Mouse (Mus musculus): ENCODE data around the gene Ppp2r5b.

Gene Ppp2r5b

DNA sequence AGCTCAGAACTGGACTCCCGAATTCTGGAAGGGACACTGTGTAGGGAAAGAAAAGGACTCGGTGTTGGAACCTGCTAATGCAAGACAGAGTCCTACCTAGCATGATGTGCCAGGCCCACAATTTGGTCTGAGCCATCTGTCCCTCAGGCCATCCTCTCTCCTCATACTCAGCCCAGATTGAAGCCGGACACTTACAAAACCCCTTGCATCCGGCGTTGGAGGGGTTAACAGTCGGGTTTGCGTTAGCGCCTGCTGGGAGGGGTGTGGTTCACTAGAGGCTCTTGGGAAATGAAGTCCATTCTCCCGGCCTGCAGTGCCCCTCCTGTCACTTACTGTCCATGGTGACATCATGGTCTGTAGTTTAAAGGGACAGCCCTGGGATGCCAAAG, 375 bp upstream of the Ppp2r5b start:
- DNase-seq (ENCODE audit: low spot score in 2 of 2): peak; percentile 76 to 81

DNA sequence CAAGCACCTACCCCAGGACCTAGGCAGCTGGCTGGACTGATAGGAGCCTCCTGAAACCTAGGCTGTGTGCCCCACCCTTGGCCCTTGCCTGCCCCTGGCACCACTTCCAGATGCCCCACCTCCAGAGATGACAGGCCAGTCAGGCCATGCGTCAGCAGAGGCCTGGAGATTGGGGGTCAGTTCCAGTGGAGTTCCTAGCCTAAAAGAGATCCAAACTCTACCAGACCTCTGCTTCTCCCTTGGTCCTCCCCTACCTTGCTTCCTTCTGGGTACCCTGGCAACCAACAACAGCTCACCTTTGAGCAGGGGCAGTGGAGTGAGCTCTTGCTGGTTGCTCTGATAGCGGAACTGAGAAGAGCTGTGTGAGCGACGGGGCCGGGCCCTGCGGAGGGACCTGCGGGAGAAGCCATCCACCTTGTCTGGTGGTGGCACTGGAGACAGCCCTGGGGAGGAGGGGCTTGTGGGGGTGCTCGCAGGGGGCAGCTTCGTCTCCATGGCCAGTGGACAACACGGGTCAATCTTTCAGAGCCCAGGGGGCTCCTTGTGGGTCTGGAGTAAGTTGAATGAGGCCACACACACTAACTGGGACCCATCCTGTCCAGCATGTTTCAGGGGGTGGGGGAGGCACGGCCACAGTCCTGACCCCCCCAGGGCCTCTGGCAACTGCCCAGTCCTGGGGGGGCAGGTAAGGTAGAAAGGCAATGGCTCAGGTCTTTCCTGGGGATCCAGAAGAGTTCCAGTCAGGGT, 1.2 kb downstream of the Ppp2r5b start:
- DNase-seq (ENCODE audit: low spot score in 2 of 2): peak; percentile 57 to 63

DNA sequence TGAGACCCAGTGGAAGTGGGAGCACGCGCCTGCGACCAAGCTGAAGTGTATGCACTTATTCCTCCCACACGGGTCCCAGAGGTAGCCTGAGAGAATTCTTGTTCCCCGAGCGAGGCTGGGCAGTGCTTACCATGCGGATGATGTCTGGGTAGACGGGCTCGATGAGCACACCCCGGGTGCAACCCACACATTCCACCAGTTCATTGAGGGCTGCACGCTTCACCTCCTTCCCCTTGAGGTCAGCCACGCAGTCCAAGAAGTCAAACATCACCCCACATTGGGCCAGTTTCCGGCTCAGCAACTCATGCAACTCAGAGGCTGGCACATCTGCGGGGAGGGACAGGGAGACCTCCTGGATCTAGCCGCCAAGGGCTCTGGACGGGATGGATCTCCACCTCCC, 2.0 kb downstream of the Ppp2r5b start:
- no peak for DNase-seq (ENCODE audit: low spot score in 2 of 2)

DNA sequence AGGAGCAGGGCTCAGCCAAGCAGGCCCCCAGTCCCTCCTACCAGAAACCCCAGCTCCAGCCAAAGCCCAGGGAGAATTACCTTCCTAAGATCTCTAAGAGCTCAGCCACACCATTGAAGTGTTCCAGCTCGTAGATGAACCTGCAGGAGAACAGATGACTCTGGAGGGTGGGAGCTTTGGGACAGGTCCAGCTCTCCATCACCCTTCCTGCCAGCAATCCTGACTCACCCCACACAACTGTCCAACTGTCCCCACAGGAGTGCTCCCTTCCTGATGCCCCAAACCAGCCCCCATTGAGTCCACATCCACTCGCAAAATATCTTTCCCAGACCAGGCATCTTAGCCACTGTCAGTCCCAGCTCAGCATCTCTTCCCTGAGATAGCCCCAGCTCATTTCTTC, 4.6 kb downstream of the Ppp2r5b start:
- DNase-seq (ENCODE audit: low spot score in 2 of 2): no peak

DNA sequence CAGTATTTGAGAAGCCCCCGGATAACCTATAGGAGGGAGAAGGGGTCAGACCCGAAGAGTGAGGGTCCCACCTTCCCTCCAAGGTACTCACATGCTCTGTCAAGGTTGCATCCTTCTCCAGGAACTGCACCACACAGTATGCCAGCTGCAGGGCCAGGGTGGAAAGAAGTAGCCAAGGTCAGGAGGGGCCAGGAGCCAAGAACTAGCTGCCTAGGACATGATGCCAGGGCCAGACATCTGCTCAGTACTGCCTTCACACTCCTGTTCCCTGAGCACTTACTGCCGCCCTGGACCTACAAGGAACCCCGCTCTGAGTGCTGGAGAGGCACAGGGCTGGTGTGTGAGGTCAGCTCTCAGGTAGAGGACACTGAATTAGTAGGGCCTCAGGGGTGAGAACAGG, 5.3 kb downstream of the Ppp2r5b start:
- no peak for DNase-seq (ENCODE audit: low spot score in 2 of 2)

DNA sequence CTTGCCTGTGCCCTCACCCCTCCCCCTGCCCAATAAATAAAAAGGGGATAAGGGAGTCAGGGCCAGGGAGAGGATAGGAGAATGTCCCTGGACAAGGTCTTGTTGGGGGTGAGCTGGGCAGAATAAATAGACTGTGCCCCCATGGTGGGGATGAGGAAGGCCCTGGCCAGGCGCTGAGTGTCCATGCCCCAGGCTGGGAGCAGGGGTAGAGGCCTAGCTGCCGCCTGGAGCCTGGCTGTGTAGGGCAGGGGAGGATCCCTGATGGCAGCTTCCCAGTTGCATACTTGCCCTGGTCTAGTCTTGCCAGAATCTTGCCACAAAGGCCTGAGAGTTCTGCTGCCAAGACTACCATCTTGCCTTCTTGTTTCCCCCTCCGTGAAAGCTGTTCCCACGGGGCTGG, 7.8 kb downstream of the Ppp2r5b start:
- DNase-seq (ENCODE audit: low spot score in 2 of 2): no peak

DNA sequence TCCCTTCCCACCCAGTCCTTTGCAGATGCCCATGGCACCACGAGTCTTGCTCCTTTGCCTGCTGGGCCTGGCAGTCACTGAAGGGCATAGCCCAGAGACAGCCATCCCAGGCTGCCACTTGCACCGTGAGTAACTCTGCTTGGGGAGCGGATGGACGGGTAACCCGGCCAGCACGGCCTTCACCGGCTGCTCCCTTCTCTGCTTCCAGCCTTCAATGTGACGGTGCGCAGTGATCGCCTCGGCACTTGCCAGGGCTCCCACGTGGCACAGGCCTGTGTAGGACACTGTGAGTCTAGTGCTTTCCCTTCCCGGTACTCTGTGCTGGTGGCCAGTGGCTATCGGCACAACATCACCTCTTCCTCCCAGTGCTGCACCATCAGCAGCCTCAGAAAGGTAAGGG, 8.9 kb downstream of the Ppp2r5b start:
- no peak for DNase-seq (ENCODE audit: low spot score in 2 of 2)

DNA sequence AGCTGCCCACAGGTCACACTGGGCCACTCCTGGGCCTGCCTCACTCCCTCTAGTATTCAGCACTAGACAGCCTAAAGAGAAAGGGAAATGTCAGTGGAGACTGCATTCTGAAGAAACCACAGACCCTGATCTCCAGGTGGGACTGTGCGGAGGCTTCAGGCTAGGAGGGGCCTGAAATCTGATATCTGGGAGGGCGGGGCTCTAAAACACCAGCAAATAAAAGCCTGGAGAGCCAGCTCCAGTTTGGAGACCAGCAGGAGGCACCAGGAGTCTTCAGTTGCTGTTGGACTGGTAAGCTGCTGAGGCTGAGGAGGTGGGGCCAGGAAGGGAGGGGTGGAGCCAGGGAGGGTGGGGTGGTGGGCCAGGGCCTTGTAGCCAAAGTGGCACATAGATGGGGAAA, 9.5 kb downstream of the Ppp2r5b start, which contains the start of gene Gpha2:
TSS of gene Gpha2 (plus strand) at position 246 of the 400 bp plus-strand sequence.
- DNase-seq (ENCODE audit: low spot score in 2 of 2): no peak

DNA sequence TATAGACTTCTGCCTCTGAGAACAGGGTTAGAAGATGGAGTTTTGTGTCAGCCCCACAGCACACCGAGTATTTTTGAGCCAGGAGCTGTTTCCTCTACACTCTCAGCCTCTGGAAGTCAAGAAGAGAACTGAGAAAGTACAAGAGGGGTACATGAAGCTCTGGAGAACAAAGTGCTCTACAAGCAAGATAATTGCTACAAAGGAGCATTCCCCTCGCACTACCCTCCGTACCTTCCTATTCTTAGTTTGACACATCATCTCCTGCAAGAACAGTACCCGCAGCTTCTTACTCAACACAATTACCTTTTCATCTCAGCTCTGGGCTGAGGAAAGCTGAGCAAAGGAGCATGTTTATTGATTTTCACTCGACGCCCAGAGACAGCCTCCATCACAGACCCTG, 17.1 kb downstream of the Ppp2r5b start:
- no peak for DNase-seq (ENCODE audit: low spot score in 2 of 2)

DNA sequence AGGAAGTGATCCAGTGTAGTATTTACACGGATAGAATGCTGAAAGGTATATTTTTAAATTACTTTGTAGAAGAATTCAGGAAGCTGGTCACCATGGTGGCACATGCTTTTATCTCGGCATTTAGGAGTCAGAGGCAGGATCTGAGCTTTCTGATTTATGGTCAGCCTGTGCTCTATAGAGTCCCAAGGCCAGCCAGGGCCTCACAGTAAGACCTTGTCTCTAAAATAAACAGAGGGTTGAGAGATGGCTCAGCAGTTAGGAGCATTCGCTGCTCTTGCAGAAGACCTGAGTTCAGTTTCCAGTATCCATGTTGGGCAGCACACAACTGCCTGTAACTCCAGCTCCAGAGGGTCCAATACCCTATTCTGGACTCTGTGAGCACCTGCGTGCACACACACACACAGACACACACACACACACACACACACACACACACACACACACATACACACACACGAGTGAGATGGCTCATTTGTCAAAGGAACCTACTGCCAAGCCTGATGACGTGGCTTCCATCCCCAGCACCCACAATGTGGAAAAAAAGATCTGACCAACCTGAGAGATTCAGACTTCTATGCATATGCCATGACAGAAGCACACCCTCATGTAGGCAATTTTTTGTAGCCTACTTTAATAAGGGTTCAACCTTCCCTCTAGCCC, 19.5 kb downstream of the Ppp2r5b start:
- no peak for DNase-seq (ENCODE audit: low spot score in 2 of 2)

DNA sequence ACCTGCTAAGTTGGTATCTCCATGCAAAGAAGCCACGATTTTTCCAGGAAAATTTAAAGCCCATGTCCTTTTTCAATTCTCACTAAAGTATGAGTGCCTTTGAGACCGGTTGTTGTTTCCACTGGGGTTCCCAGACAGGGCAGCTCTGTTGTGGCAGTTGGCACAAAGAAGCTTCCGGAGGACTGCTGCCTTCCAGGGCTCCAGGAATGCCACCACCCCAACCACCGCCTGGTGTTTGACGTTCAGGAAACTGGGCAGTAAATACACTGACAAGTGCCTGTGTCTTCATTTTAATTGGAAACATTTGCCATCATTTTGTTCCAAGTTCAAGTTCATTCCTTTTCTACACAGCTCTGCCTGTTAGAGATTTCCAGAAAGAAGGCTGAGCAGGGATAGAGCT, 29.0 kb downstream of the Ppp2r5b start:
- no peak for DNase-seq (ENCODE audit: low spot score in 2 of 2)

DNA sequence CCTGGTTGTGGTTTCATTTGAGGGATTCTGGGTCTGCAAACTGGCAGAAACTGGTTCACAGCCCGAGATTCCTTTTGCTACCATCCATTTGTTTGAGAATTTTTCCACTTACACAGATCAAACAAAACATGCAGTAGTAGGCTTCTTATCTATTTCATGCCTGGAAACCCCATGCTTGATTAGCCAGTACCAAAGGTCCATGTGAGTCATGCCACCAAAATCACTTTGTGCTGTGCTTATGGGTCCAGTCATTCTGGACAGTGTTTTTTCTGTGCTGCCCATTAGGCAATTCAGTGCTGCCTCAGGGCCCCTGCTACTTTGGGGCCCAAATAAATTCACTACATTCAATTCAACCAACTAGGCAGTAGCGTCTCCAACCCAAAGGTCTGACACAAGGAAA, 31.4 kb downstream of the Ppp2r5b start:
- DNase-seq (ENCODE audit: low spot score in 2 of 2): no peak

DNA sequence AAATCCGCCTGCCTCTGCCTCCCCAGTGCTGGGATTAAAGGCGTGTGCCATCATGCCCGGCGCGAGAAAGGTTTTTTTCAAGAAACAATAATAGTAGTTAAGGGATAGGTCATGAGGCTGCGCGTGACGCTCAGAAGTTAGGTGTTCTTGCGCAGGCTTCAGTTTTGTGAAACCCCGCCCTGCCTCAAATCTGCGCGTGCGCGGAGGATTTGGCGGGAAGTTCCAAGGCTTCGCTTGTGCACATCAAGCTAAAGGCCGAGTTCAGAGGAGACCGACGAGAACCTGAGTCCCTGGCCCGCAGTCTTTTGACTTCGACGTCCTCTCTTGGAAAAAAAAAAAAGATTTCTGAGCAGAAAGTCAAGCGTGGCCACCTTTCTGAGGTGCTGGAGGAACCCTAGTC, 51.5 kb downstream of the Ppp2r5b start, which contains the start of gene Majin:
TSS of gene Majin (plus strand) at position 258 of the 400 bp plus-strand sequence.
- no peak for DNase-seq (ENCODE audit: low spot score in 2 of 2)

DNA sequence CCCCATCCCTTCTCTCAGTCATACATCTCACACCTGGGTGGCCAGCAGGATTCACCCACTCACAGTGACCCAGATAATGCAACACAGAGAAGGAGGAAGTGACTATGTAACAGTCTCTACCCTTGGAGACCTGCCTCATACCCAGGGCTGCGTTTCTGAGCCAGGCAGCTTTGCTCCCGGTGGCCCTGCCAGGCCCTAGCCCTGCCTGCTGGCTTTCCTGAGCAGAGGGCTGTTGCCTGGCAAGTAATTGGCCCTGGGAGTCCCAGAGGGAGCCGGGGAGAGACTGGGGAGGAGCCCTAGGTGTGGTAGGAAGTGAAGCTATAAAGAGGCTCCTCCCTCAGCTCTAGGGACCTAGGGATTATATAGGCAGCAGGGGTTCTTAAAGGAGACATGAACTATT, 53.1 kb downstream of the Ppp2r5b start:
- DNase-seq (ENCODE audit: low spot score in 2 of 2): no peak

DNA sequence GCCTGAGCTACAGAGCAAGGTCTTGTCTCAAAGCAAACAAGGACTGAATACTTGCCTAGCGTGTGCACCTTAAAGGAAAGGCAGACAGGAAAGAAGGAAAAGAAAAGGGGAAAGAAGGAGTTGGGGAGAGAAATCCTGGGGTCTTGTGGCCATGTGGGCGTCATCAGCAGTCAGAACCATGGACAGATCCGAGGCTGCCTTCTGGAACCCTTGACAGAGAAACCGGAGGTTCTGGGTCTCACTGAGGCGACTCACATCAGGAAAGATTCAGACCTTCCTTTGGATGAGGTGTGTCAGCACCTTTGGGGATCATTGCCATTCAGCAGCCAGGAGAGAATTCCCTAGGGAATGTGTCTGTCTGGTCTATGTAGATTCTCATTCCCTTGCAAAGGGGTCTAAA, 54.0 kb downstream of the Ppp2r5b start:
- no peak for DNase-seq (ENCODE audit: low spot score in 2 of 2)

DNA sequence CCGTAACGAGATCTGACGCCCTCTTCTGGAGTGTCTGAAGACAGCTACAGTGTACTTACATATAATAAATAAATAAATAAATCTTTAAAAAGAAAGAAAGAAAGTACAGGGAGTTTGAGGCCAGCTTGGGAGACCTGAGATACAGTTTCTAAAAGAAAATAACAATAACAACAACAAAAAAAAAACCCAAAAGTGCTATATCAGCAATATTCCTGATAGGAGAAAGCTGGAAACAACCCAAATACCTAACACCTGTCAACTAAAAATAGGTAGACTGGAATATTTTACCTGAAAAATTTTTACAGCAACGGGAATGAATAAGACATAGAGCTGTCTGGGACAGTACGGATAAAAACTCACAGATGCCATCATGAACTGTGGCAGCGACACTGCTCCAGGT, 56.9 kb downstream of the Ppp2r5b start:
- no peak for DNase-seq (ENCODE audit: low spot score in 2 of 2)
